Mouse (Mus musculus): ENCODE data around the gene Mymx. TPM values are rescaled to one million over a fixed set of nuclear protein-coding genes. Genes with fewer than 3 reads are reported as not detected.

Mymx gene
- total RNA-seq, 2 experiments from 2014 or later: not detected

- DNase-seq: peak; percentile 45
These were observed 8.4 kb upstream of the Mymx start for GRCm38 (mm10) chr17:45610144-45610866.

DNA sequence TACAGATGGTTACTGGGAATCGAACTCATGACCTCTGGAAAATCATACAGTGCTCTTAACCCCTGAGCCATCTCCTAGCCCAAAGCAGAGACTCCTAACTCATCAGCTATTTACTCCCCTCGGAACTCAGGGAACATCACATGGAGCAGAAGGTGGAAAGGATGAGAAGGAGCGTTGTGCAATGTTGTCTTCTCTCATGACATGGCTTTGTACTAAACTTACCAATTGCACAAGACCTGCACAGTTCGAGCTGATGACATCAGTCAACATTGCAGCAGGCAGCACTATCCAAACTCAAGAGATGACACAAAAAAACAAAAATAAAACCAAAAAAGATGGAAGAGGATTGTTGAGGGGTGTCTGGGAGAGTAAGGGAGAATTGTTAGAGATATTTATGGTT lies 6.5 kb upstream of the Mymx start:
- no peak for DNase-seq

GRCm38 (mm10) chr17:45606992-45607879 lies 5.3 kb upstream of the Mymx start:
- DNase-seq: no peak

DNA sequence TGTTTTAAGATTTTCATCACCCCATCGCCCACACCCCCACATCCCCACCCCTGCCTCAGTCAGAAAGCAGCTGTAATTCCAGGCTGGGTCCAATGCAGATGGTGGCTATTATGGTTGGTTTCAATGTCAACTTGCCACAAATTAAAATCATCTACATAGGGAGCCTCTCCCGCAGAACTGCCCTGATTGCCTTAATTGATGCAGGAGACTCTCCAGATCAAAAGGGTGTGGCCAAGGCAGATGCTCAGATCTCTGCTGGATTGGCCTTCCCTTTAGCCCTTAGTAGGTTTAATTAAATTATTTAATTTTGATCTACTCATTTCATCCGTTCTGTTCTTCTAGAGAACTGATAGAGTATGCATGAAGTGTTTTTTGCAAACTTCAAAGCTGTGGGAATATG lies 1.1 kb upstream of the Mymx start:
- DNase-seq: no peak

DNA sequence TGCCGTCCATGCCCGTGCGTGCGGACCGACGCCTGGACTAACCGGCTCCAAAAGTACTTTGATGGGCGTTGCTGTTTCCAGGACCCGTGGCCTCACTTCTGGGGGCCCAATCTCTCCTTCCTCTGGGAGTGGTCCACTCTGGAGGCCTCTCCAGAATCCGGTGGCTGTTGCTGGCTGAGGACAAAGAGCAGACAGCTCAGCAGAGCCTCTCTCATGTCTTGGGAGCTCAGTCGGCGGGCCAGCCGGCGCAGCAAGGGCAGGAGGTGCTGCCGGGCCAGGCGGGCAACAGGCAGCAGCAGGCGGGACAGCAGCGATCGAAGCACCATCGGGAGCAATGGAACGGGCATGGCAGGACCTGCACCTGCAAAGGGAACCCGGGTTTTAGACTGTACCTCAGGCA lies 577 bp downstream of the Mymx start:
- DNase-seq: no peak

- DNase-seq: no peak
These were observed 1.6 kb downstream of the Mymx start for GRCm38 (mm10) chr17:45600267-45600666.

DNA sequence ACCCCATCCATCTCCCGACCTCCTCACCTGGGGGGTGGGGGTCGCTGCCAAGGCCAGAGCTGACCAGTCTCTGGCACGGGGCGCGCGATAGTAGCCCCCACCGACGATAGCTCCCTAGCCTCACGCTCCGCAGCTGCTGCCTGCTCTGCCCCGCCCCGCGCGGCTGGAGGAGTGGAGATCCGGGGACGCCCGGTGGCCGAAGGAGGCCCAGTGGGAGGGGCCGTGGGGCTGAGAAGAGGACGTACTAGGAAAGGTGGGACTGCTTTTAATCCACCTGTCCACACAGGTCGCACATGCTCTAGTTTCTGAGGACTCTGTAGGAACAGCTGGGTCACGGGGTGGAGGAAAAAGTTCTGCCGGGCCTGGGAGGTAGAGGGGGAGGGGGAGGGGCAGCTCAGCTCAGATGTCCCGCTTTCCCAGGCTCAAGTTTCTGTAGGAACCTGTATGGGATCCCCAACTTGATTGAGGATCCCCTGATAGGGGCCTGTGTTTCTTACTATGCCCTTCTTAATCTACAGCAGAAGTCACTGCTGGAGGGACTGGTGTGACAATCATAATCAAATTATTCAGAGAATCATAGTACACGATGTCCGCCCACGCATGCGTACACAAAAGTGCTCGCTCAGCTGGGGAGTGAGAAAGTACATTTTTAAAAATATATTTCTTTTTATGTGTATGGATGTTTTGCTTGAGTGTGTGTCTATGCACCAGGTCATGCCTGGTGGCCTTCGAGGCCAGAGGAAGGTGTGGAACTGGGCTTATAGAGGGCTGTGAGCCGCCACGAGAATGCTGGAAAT lies 2.3 kb downstream of the Mymx start, which contains the start of gene Slc29a1:
Slc29a1 (minus strand) TSS at position 161 of the 797 bp plus-strand sequence.
- DNase-seq: peak; percentile 76

DNA sequence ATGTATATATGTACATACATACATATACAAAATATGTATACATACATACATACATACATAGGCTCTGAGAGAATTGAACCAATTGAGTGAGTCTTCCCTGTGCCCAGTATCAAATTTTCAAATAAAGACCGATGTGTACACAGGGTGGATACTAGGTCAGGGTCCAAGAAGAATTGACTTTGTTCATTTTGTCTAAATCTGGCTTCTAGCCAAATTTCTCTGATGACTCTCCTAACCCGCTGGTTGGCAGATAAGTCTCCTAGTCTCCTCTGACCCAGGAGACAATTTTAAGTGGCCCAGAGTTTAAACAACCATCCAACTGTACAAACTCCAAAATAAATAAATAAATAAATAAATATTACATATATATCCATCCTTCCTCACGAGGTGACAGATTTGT lies 3.0 kb downstream of the Mymx start:
- no peak for DNase-seq

DNA sequence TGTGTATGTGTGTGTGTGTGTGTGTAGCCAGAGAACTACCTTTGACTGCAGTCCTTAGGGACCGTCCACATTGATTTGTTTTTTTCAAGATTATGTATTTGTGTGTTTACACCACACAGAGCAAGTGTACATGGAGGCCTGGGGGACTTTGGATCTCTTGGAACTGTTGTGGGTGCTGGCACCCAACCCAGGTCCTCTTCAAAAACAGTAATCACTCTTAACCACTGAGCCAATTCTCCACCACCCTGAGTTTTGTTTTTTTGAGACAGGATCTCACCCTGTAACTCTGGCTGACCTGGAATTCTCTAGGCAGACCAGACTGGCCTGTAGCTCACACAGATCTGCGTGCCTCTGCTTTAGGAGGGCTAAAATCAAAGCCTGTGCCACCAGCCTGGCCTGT lies 3.5 kb downstream of the Mymx start:
- DNase-seq: no peak

DNA sequence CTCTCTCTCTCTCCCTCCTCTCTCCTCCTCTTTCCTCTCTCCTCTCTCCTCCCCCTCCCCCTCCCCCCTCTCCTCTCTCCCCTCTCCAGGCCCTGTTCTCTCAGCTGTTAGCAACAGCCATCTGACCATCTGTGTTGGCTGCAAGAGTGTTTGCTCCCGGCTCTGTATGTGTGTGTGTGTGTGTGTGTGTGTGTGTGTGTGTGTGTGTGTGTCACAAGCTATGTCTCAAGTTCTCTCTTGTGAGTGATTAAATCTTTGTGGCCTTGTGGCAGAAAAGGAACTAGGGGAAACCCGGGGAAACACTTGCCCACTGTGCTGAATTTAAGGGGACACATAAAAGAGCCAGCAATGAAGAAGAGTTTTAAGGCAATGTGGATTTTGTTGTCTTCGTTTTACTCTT lies 4.1 kb downstream of the Mymx start:
- DNase-seq: peak; percentile 38

GRCm38 (mm10) chr17:45596631-45597396 lies 5.1 kb downstream of the Mymx start:
- DNase-seq: peak; percentile 88

DNA sequence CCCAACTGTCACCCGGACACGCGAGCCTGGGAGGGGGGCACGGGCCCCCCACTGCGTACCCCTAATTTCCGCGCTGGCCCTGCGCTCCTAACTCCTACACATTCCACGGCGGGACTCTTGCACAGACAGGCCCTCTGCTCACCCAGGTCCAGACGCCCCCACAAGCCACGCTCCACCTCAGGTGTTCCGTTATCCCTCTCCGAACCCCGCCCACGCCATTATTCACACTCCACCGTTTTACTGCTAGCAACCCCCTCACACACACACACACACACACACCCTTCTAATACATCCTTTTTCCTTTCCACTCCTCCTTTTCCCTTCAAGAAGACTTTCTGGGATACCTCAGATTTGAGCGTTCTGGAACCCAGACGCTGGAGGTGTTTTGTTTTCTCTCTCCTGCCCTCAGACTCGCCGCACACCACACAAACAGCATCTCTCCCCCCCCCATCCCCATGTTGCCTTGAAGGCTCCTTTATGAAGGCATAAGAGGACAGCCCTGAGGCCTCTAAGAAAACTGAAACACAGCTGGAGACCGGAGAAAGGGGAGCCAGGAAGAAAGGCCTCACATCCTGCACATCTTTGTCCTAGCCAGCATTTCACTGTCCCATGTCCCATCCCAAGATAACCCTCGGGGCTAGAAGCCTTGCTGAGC lies 6.0 kb downstream of the Mymx start:
- DNase-seq: no peak

- peak; percentile 89 for DNase-seq
These were observed 6.8 kb downstream of the Mymx start for GRCm38 (mm10) chr17:45594881-45595735.

DNA sequence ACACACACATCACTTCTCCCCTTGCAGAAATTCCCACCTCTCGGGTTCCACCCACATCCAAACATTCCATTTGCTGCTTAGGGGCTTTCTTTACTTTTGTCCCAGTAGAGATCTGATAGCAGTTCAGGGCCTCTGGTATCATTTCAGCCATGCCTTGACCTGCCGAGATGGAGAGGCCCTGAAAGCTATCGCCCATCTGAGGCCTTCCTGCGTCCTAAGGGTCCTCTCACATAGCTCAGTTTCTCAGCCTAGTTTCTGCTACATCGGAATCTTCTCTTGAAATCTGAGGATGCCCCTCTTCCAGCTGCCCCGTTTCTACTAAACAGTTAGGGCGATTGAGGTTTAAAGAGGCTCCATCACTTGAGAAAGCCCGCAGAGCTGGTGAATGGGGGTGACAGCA lies 7.7 kb downstream of the Mymx start:
- DNase-seq: no peak

GRCm38 (mm10) chr17:45593479-45593878 lies 8.4 kb downstream of the Mymx start:
- DNase-seq: no peak

DNA sequence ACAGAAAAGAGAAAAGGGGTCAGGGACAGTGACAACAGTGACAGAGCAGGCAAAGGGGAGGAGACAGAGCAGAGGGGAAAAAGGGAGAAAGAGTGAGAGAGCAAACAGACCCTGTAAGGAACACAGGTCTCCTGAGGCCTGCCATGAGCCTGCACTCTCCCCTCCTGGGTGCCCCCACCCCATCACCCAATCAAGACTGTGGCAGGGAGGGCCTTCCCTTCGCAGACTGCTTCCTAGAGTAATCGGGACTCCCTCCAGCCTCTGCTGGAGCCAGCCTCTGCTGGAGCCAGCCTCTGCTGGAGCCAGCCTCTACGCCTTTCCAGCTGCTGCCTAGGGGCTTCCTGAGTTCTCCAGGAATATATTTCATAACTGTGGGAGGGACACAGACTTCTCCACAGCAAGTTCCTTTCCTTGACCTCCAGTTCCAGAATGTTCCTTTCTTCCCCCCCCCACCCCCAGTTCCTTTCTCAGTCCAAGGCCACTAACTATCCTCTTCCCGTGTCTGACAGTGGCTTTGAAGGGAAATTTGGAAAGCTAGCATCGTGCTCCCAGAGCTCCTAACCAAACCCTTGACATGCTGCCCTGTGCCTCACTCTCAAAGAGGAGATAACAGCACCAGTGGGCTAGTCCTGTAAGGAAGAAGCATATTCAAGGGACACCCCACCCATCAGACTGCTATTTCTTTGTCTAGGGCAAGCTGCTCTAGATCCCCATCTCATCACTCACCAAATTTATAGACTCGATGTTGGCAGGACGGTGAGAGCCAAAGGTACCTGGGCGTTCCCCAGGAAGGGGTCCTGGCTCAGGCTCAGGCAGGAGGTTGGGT lies 9.1 kb downstream of the Mymx start:
- DNase-seq: peak; percentile 49

GRCm38 (mm10) chr17:45591701-45592605 lies 9.9 kb downstream of the Mymx start:
- DNase-seq: peak; percentile 75

DNA sequence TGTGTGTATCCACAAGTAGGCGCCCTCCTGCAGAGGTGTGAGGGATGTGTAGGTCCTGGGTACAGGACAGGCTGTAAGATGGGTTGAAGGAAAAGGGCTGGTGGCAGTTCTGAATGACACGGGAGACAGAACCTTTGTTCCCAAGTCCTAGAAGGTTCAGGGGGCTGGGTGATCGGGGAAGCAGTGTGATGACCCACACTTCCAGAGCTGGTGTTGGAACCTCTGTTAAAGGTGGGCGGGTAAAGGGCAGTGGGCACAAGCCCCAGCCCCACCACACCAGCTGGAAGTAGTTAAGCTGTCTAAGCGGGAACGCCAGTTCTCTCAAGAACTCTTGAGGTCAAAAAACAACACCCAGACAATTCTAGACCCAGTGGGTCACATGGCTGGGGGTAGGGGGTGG lies 11.5 kb downstream of the Mymx start:
- no peak for DNase-seq

All from heart, postnatal 4 days (tissue).